Mouse (Mus musculus) lung, embryonic 14.5 days (tissue): ENCODE data around the gene Izumo4. TPM values are rescaled to one million over a fixed set of nuclear protein-coding genes. Genes with fewer than 3 reads are reported as not detected.
A peak's percentile ranks its signal among the peaks of the same experiment; 100 is the strongest.

Source experiments
- ATAC-seq: fragments of 200-750 bp; cut with Nextera tagmentation; 2 replicates; pipeline ENCODE4 v1.8.0; 2017; ENCODE audit warnings: mild to moderate bottlenecking, moderate TSS enrichment, moderate library complexity; ENCODE audit not compliant: insufficient read depth
- DNase-seq: peaks from one replicate; pipeline ENCODE4 v3.0.0-alpha.2; 2015
- H3K27ac ChIP-seq: fragments of 300-500 bp; sonication (generic); 2 replicates; pipeline ENCODE4 v1.5.1; 2014; ENCODE audit warnings: low read depth, mild to moderate bottlenecking, moderate library complexity
- H3K27me3 ChIP-seq: fragments of 300-500 bp; sonication (generic); 2 replicates; pipeline ENCODE4 v1.6.1; 2014; ENCODE audit warnings: low read length, control low read depth; ENCODE audit not compliant: insufficient read depth
- H3K36me3 ChIP-seq: fragments of 300-500 bp; sonication (generic); 2 replicates; pipeline ENCODE4 v1.6.1; 2014; ENCODE audit warnings: control low read depth; ENCODE audit not compliant: insufficient read depth
- H3K4me1 ChIP-seq: fragments of 300-500 bp; sonication (generic); 2 replicates; pipeline ENCODE4 v1.6.1; 2014; ENCODE audit warnings: antibody characterized with exemption, control low read depth; ENCODE audit not compliant: insufficient read depth
- H3K4me2 ChIP-seq: fragments of 300-500 bp; sonication (generic); 2 replicates; pipeline ENCODE4 v1.6.1; 2014; ENCODE audit warnings: mild to moderate bottlenecking
- H3K4me3 ChIP-seq: fragments of 300-500 bp; sonication (generic); 2 replicates; pipeline ENCODE4 v1.5.1; 2014; ENCODE audit warnings: low read depth, low read length
- H3K9ac ChIP-seq: fragments of 300-500 bp; sonication (generic); 2 replicates; pipeline ENCODE4 v1.6.1; 2014
- H3K9me3 ChIP-seq: fragments of 300-500 bp; sonication (generic); 2 replicates; pipeline ENCODE4 v1.6.1; 2016; ENCODE audit warnings: low read depth, low read length, control low read depth
- CTCF ChIP-seq: IDR thresholded peaks from 2 replicates; pipeline ENCODE4 v1.5.1; 2016; ENCODE audit warnings: antibody characterized with exemption, low read depth
- WGBS: fragments of 180-500 bp; shearing (Covaris S2); extraction: QIAGEN DNeasy Blood & Tissue Kit; methylation state at CpG from one replicate; pipeline ENCODE4 v1.1.7; 2014; 5-methylcytosine and 5-hydroxymethylcytosine counted together
- polyA plus RNA-seq: library from polyadenylated mRNA; unstranded; fragments of >200 nt; fragmentation: Nextera tagmentation; extraction: Ambion mirVana; gene quantifications from 2 replicates; pipeline ENCODE4 v1.2.1, GENCODE M21; 2014

Izumo4 gene
- polyA plus RNA-seq, 1 experiment from 2014 or later: 7.3 TPM

DNA sequence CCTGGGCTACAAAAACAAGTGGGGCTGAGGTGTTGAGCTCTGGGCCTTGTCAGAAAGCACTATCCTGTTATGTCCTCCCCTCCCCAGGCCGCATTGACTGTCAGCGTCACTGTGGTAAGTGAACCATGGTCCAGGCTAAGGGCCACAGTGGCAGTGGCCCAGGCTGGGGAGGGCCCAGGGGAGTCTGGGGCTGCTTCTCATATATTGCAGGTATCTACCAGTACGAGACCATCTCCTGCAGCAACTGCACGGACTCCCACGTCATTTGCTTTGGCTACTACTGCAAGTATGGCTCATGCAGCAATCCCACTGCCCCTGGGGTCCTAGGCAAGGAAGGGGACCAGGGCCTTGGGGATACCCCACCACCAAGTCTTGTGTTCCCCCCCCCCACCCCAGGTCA is 1.7 kb downstream of the Izumo4 start:
- Histone ChIP-seq H3K36me3 (peaks cover 36% of the 10 kb centered on the region), H3K4me2 (peak overlapping the region; percentile 80), H3K9ac (no peak overlapping the region), H3K9me3 (no peaks in the 10 kb centered on the region), H3K4me3 (peak overlapping the region; percentile 59; the same call in 1 of the 2 replicates), H3K27ac (no peak overlapping the region), H3K27me3 (no peaks in the 10 kb centered on the region), H3K4me1 (peaks cover 12% of the 10 kb centered on the region)
- 81% methylated on average over 5 of the region's 5 CpGs for WGBS
- TF ChIP-seq CTCF: no peak
- DNase-seq (no peak), ATAC-seq (no peak)

DNA sequence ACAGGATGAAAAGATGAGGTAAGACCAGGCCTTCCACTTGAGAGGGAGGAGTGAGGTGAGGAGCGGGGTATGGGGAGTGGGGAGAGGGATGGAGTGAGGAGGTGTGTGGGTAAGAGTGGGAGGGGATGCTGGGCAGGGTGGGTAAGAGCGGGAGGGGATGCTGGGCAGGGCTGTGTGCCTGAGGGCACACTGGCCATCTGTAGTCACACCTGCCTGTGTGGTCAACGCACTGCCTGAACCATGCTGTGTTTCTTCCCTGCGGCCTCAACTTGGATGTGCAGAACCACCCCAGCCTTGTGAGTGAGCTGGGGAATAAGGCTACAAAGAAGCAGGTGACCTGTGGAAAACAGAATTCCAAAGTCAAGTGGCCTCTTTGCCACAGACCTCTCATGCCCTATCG is 2.4 kb downstream of the Izumo4 start:
- DNase-seq: no peak

DNA sequence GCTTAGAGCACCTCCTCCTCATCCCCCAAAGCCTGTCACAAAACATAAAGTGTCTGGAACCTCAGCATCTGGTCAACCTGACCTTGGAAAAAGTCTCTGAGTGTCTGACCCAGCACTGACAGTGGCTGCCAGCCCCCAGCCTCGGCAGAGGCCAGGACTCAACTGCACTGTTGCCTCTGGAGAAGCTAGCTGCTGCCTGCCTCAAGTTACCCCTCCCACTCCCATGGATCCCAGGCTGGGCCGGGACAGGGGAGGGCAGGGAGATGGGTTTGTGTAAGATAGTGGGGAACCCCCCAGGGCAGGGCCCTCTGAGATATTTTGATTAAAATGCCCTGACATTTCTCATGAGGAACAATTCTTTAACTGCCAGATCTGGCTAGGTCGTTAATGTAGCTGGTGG is 3.0 kb downstream of the Izumo4 start:
- H3K27ac ChIP-seq: no peak overlapping the region
- H3K4me3 ChIP-seq: no peak overlapping the region
- H3K9me3 ChIP-seq: no peaks in the 10 kb centered on the region
- peaks cover 45% of the 10 kb centered on the region for H3K36me3 ChIP-seq
- WGBS: 57% methylated on average over 3 of the region's 3 CpGs
- peaks cover 8% of the 10 kb centered on the region for H3K4me1 ChIP-seq
- DNase-seq (no peak), ATAC-seq (no peak)
- no peaks in the 10 kb centered on the region for H3K27me3 ChIP-seq
- TF ChIP-seq CTCF: no peak
- H3K4me2 ChIP-seq: no peak overlapping the region
- no peak overlapping the region for H3K9ac ChIP-seq

More for the DNA sequence above, 2.4 kb downstream of the Izumo4 start:
- WGBS: 81% methylated on average over 5 of the region's 5 CpGs
- Histone ChIP-seq H3K9ac (no peak overlapping the region), H3K9me3 (no peaks in the 10 kb centered on the region), H3K27me3 (no peaks in the 10 kb centered on the region), H3K4me3 (no peak overlapping the region), H3K36me3 (peaks cover 39% of the 10 kb centered on the region), H3K4me2 (no peak overlapping the region), H3K27ac (no peak overlapping the region), H3K4me1 (peaks cover 12% of the 10 kb centered on the region)
- TF ChIP-seq CTCF: no peak
- no peak for ATAC-seq

DNA sequence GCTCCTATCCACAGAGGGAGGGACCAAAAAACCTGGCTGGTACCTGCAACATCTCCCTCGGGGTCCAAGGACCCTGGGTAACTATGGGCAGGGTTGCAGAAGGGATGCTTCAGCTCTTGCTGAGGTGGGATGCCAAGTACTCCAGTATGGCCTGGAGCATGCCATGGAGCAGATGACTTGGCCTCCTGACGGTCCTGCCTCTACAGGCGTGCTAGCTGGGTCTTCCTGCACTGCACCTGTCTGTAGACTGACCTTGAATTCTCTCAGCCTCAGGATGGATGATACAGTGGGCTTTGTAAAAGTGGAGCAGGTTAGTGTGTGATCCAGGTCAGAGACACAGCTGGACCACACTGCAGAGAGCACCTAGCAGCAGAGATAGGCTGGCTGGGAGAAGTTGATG is 3.5 kb downstream of the Izumo4 start:
- WGBS: 76% methylated on average over 3 of the region's 3 CpGs
- H3K9me3 ChIP-seq: no peaks in the 10 kb centered on the region
- DNase-seq (no peak), ATAC-seq (no peak)
- H3K27ac ChIP-seq: no peak overlapping the region
- H3K4me2 ChIP-seq: no peak overlapping the region
- H3K4me1 ChIP-seq: peaks cover 4% of the 10 kb centered on the region; the same call in 1 of the 2 replicates
- H3K27me3 ChIP-seq: no peaks in the 10 kb centered on the region
- no peak overlapping the region for H3K9ac ChIP-seq
- no peak overlapping the region for H3K4me3 ChIP-seq
- H3K36me3 ChIP-seq: peaks cover 50% of the 10 kb centered on the region
- TF ChIP-seq CTCF: no peak

DNA sequence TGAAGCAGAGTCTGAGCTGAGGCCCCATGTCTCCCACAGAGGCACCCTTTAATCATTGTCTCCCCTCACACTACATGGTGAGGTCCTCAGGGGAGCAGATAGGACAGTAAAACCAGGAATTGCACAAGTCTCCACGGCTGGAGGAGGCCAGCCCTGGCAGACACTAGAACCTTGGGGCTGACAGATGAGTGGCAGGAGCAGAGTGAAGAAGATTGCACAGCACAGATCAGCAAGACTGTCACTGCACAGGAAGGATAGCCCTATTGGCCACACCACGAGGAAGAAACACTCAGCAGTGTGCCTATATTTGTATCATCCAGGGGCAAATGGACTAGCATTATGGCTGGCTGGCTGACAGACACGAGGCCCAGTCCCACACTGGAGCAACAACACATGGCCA is 8.8 kb downstream of the Izumo4 start:
- no peak for ATAC-seq
- H3K27ac ChIP-seq: no peak overlapping the region
- 85% methylated on average over 3 of the region's 3 CpGs for WGBS
- H3K36me3 ChIP-seq: peaks cover 99% of the 10 kb centered on the region
- no peak for DNase-seq
- H3K9ac ChIP-seq: no peak overlapping the region
- H3K4me1 ChIP-seq: no peaks in the 10 kb centered on the region
- no peaks in the 10 kb centered on the region for H3K9me3 ChIP-seq
- no peak overlapping the region for H3K4me3 ChIP-seq
- no peak overlapping the region for H3K4me2 ChIP-seq
- no peak for TF ChIP-seq CTCF
- no peaks in the 10 kb centered on the region for H3K27me3 ChIP-seq

DNA sequence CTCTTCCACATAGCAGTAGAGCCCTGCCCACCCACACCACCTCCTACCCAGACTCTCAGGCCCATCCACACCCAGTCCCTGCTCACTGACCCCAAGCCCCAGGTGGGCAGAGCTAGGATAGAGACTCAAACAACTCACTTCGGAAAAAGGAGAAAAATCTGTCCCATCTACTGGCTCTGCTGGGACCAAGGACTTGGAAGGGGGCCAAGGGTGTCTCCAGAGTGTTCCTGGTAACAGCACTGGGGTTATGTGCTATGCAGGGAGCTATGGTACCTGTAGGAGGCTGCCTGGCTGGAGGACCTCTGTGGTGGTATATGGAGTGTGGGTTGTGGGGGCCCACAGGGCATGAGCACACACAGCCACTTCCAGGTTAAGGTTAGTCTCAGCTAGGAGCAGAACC is 15.3 kb downstream of the Izumo4 start:
- H3K36me3 ChIP-seq: peaks cover 100% of the 10 kb centered on the region
- DNase-seq (no peak), ATAC-seq (no peak)
- no peaks in the 10 kb centered on the region for H3K27me3 ChIP-seq
- TF ChIP-seq CTCF: no peak
- no peak overlapping the region for H3K27ac ChIP-seq
- H3K9me3 ChIP-seq: no peaks in the 10 kb centered on the region
- WGBS: 73% methylated on average over 1 of the region's 1 CpGs
- H3K4me1 ChIP-seq: no peaks in the 10 kb centered on the region
- no peak overlapping the region for H3K9ac ChIP-seq
- H3K4me3 ChIP-seq: no peak overlapping the region
- no peak overlapping the region for H3K4me2 ChIP-seq

DNA sequence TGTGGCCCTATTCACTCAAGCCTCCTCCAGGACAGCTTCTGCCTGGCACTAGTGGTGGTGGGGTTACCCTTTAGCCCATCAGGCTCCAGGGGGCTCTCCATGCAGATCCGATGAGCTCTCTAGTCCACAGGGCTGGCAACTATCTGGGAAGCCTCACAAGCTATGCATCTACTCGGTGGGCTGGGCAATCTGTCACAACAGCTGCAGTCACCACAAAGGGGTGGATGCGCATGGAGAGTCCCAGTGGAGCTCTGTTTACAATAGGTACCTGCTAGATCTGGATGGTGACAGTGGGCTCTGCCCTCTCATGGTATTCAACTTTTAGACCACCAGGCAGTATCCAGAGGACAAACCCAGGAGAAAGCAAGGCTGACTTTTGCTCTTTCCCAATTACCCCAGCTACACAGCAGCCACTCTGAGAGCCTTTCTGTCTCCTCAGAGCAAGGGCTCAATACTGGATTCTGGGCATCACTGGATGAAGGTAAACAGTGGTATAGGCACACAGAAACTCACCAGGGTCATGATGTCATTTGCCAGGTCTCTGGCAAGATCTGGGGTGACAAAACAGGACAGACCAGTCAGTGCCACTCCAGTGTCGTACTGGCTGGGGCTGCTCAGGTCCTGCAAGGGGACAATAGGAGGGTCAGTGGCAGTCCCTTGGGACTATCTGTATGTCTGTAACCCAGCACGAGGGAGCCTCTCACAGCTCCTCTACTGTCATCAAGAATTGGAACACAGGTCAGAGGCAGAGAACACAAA is 25.6 kb downstream of the Izumo4 start:
- TF ChIP-seq CTCF: no peak
- DNase-seq: no peak
- H3K9me3 ChIP-seq: no peaks in the 10 kb centered on the region
- H3K27me3 ChIP-seq: no peaks in the 10 kb centered on the region
- H3K36me3 ChIP-seq: peaks cover 94% of the 10 kb centered on the region
- ATAC-seq: no peak
- no peak overlapping the region for H3K9ac ChIP-seq
- H3K4me2 ChIP-seq: no peak overlapping the region
- no peaks in the 10 kb centered on the region for H3K4me1 ChIP-seq
- no peak overlapping the region for H3K4me3 ChIP-seq
- H3K27ac ChIP-seq: no peak overlapping the region
- 78% methylated on average over 5 of the region's 5 CpGs for WGBS
